Mouse (Mus musculus) small intestine, adult 2 months (tissue): ENCODE measurements around the gene Zmiz1. TPM values are rescaled to one million over a fixed set of nuclear protein-coding genes. Genes with fewer than 3 reads are reported as not detected.
A peak's percentile ranks its signal among the peaks of the same experiment; 100 is the strongest.

Source experiments
- H3K27ac ChIP-seq: fragments of 200-500 bp; 2 replicates; pipeline ENCODE4 v1.5.1; 2012; ENCODE audit warnings: low read depth, low read length, control low read depth, inconsistent platforms; ENCODE audit not compliant: insufficient read depth
- H3K27me3 ChIP-seq: fragments of 200-500 bp; 2 replicates; pipeline ENCODE4 v1.6.1; 2012; ENCODE audit warnings: mild to moderate bottlenecking, moderate library complexity, low read length, inconsistent platforms; ENCODE audit not compliant: control insufficient read depth, insufficient read depth
- H3K36me3 ChIP-seq: fragments of 200-500 bp; 2 replicates; pipeline ENCODE4 v1.6.1; 2012; ENCODE audit warnings: mild to moderate bottlenecking, low read length, control low read depth, inconsistent platforms; ENCODE audit not compliant: control insufficient read depth, insufficient read depth
- H3K4me1 ChIP-seq: fragments of 200-500 bp; 2 replicates; pipeline ENCODE4 v1.6.1; 2012; ENCODE audit warnings: low read length, inconsistent platforms, mixed read lengths; ENCODE audit not compliant: control insufficient read depth, insufficient read depth, insufficient read length
- H3K4me3 ChIP-seq: fragments of 200-500 bp; 2 replicates; pipeline ENCODE4 v1.5.1; 2012; ENCODE audit warnings: low read depth, mild to moderate bottlenecking, control low read depth, inconsistent platforms, low read length, moderate library complexity
- CTCF ChIP-seq: fragments of 200-500 bp; IDR thresholded peaks from 2 replicates; pipeline ENCODE4 v1.5.1; 2012; ENCODE audit warnings: low read depth, mild to moderate bottlenecking, control low read depth, inconsistent platforms, low read length, moderate library complexity, mixed read lengths; ENCODE audit not compliant: insufficient replicate concordance, insufficient read length; ENCODE audit errors: extremely low read depth
- POLR2A ChIP-seq: fragments of 200-500 bp; IDR thresholded peaks from 2 replicates; pipeline ENCODE4 v1.6.1; 2012; ENCODE audit warnings: low read depth, mild to moderate bottlenecking, control low read depth, inconsistent platforms, low read length, moderate library complexity
- WGBS: fragments of 180-500 bp; shearing (Covaris S2); methylation state at CpG from one replicate; pipeline ENCODE4 v1.1.7; 2018; 5-methylcytosine and 5-hydroxymethylcytosine counted together
- polyA plus RNA-seq: library from polyadenylated mRNA; depleted of rRNA; stranded (reverse); fragments of >200 nt; gene quantifications from 2 replicates; pipeline ENCODE4 v1.2.3, GENCODE M21; 2012

The Zmiz1 gene
- polyA plus RNA-seq, 1 experiment = 91.5 TPM

DNA sequence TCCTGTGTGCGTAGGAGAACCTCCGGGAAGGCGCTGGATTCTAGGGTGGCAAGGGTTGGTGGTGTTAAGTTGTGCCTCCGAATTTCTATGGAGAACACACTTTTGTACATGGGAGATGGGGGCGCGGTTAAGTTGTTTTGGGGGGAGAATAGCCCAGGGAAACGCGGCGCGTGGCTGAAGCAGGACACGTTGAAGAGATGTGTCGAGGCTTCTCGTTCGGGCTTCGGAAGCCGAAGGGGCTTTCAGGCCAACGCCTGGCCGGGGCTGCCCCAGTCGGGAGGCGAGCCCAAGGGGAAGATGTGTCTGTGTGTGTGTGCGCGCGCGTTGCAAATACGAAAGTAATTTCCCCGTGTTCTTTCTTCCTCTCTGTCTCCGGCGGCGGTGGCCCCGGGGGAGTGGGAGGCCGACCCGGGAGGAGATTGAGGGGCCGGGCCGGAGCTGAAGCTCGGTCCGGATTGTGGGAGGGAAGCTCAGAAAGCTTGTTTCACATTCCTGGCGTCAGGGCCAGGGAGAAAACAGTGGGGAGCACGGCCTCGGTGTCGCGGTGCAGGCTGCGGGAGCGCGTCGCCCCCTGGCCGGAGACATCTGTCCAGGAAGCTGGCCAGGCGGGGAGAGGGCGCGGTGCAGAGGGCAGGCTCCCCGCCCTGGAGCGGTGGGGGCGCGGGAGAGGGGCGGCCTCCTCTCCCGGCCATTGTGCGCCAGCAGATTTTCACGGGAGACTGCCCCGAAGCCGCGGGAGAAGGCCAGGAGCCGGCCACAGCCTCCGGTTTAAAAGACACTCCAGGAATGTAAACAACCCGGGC lies 1.2 kb downstream of the Zmiz1 start:
- WGBS = under 1% methylated on average over 63 of the region's 63 CpGs
- H3K4me3 ChIP-seq = peak overlapping the region; percentile 97
- H3K27ac ChIP-seq = peak overlapping the region; percentile 98
- peaks cover 39% of the 10 kb centered on the region for H3K4me1 ChIP-seq
- no peaks in the 10 kb centered on the region for H3K27me3 ChIP-seq
- H3K36me3 ChIP-seq = no peaks in the 10 kb centered on the region
- TF ChIP-seq CTCF (no peak), POLR2A (no peak; the same call in 1 of the 2 replicates)

DNA sequence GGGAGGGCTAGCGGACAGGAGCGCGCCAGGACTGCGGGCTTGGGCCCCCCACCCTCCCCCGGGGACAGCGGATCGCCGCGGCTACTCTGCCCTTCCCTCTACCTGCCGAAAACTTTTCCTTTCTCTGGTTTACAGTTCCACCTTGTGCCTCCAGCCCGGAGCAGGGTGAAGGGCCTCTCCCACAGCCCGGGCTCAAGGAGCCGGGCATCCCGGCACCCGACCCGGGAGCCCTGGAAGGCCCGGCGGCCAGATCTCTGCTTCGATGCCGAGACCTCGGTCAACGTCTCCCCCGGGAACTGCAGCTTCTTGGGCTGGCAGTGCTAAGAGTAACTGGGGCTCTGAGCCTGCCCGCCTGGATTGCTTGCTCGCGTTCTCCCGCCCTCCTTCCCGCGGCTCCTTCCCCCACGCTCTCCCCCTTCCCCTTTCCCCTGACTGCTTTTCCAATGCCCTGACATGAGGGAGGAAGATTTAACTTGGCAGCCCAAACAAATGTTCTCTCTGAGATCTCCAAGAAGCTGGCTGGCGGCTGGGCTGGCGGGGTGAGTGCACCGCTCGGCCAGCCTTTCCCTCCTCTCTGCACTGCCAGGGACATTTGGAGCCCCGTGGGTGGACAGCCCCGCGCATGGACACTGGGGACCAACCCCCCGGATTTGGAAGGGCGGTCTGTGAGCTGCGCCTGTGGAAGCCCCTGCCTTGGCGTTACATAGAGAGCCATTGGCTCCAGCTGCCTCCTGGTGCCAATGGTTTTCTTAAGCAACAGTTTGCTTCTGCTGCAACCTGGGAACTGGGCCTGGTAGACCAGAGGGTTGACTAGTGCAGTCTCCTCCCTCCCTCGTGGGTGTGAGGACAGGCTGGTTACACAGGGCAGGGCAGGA lies 2.1 kb downstream of the Zmiz1 start:
- Histone ChIP-seq H3K27me3 (no peaks in the 10 kb centered on the region), H3K4me3 (peak overlapping the region; percentile 97), H3K36me3 (no peaks in the 10 kb centered on the region), H3K4me1 (peaks cover 38% of the 10 kb centered on the region; the same call in 1 of the 2 replicates), H3K27ac (peak overlapping the region; percentile 98)
- TF ChIP-seq CTCF = no peak
- peak; percentile 64; the same call in 1 of the 2 replicates for TF ChIP-seq POLR2A
- WGBS = 1% methylated on average over 42 of the region's 42 CpGs

DNA sequence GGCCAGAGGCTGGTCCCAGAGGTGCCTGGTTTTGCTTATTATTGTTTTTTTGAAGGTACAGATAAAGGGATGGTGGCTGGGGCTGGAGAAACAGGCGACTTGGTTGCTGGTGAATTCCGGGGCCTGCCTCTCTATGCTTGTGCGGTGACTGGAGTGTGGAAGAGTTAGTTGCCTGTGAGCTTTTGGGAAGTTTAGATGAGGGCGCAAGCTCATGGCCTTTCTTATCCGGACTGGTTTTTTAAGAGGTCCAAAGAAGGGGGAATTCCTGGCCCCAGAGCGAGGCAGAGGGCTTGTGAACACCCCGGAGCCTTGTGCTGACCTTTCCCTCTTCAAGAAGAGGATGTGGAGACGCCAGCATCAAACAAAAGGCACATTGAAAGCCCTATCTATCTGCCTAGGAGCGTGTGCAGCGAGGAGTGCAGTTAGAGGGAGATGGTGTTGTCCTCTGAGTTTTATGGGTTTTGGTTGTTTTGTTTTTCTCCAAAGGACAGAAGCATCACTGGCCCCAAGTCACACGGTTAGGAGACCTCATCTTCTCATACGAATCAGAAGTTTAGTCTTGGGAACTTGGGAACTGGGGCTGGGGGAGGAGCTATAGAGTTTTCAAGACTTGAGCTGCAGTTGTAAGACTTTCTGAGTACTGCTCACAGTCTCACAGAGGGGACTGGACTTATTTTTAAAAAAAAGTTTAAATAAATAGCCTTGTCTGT lies 2.8 kb downstream of the Zmiz1 start:
- Histone ChIP-seq H3K36me3 (no peaks in the 10 kb centered on the region), H3K4me3 (peak overlapping the region; percentile 97), H3K4me1 (peaks cover 33% of the 10 kb centered on the region; the same call in 1 of the 2 replicates), H3K27ac (peak overlapping the region; percentile 98), H3K27me3 (no peaks in the 10 kb centered on the region)
- WGBS = 17% methylated on average over 12 of the region's 12 CpGs
- TF ChIP-seq POLR2A (no peak), CTCF (0 out of 2 replicates have a peak, but pooled peaks have one; percentile 2)

DNA sequence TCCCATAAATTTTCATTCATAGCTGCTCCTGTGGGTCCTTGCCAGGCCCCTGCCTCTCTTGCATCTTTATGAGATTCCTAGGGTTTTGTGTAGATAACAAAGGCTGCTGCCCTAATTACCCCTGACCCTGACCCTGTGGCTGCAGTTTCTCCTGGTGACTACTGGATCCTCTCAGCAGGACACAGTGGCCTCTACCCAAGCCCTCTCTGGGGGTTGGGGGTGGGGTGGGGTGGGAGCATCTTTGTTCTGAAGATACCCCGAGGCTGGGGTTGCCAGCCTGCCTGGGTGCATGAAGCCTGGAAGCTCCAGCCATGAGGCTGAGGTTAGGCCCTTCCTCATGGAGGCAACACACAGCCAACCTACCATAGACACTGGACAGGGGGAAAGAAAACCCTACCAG lies 4.0 kb downstream of the Zmiz1 start:
- Histone ChIP-seq H3K27ac (no peak overlapping the region), H3K36me3 (no peaks in the 10 kb centered on the region), H3K4me1 (peaks cover 41% of the 10 kb centered on the region; the same call in 1 of the 2 replicates), H3K27me3 (no peaks in the 10 kb centered on the region), H3K4me3 (no peak overlapping the region)
- TF ChIP-seq POLR2A (no peak), CTCF (no peak)
- 53% methylated on average over 1 of the region's 1 CpGs for WGBS

- TF ChIP-seq CTCF (no peak), POLR2A (no peak)
- Histone ChIP-seq H3K27me3 (no peaks in the 10 kb centered on the region), H3K4me3 (no peak overlapping the region), H3K4me1 (peaks cover 50% of the 10 kb centered on the region; the same call in 1 of the 2 replicates), H3K36me3 (no peaks in the 10 kb centered on the region), H3K27ac (peak overlapping the region; percentile 91)
- 21% methylated on average over 9 of the region's 9 CpGs for WGBS
Observed at GRCm38 (mm10) chr14:25463919-25464318, 4.9 kb downstream of the Zmiz1 start.

GRCm38 (mm10) chr14:25464611-25465307 lies 5.8 kb downstream of the Zmiz1 start:
- TF ChIP-seq POLR2A (no peak), CTCF (no peak)
- Histone ChIP-seq H3K4me3 (peak overlapping the region; percentile 14), H3K36me3 (no peaks in the 10 kb centered on the region), H3K27ac (peak overlapping the region; percentile 91), H3K4me1 (peaks cover 53% of the 10 kb centered on the region; the same call in 1 of the 2 replicates), H3K27me3 (no peaks in the 10 kb centered on the region)
- WGBS = 26% methylated on average over 8 of the region's 8 CpGs
